Mouse (Mus musculus) stomach, embryonic 15.5 days (tissue): Measurements from ENCODE around the gene Rnf128. TPM values are rescaled to one million over a fixed set of nuclear protein-coding genes. Genes with fewer than 3 reads are reported as not detected.
A peak's percentile ranks its signal among the peaks of the same experiment; 100 is the strongest.
"Not testable (repeated sequence)": the region's sequence is repeated elsewhere in the genome, so short reads cannot be mapped to it uniquely, and the experiment has no call there.

Experiments
- ATAC-seq: fragments of 200-750 bp; cut with Nextera tagmentation; 2 replicates; pipeline ENCODE4 v1.8.0; 2017; ENCODE audit warnings: low read depth, moderate number of reproducible peaks, moderate TSS enrichment; ENCODE audit not compliant: insufficient read depth, low FRiP score
- H3K27ac ChIP-seq: fragments of 300-500 bp; sonication (generic); 2 replicates; pipeline ENCODE4 v1.5.1; 2015; ENCODE audit warnings: mild to moderate bottlenecking, inconsistent platforms
- H3K27me3 ChIP-seq: fragments of 300-500 bp; sonication (generic); replicated peaks from 2 replicates; pipeline ENCODE4 v1.6.1; 2015; ENCODE audit warnings: inconsistent platforms
- H3K36me3 ChIP-seq: fragments of 300-500 bp; sonication (generic); 2 replicates; pipeline ENCODE4 v1.6.1; 2015; ENCODE audit warnings: inconsistent platforms
- H3K4me1 ChIP-seq: fragments of 300-500 bp; sonication (generic); 2 replicates; pipeline ENCODE4 v1.6.1; 2015; ENCODE audit warnings: inconsistent platforms
- H3K4me2 ChIP-seq: fragments of 300-500 bp; sonication (generic); 2 replicates; pipeline ENCODE4 v1.6.1; 2015; ENCODE audit warnings: mild to moderate bottlenecking, inconsistent platforms
- H3K4me3 ChIP-seq: fragments of 300-500 bp; sonication (generic); replicated peaks from 2 replicates; pipeline ENCODE4 v1.5.1; 2015; ENCODE audit warnings: inconsistent platforms
- H3K9ac ChIP-seq: fragments of 300-500 bp; sonication (generic); 2 replicates; pipeline ENCODE4 v1.6.1; 2015; ENCODE audit warnings: inconsistent platforms
- H3K9me3 ChIP-seq: fragments of 300-500 bp; sonication (generic); 2 replicates; pipeline ENCODE4 v1.6.1; 2016; ENCODE audit warnings: inconsistent platforms
- WGBS: fragments of 180-500 bp; shearing (Covaris S2); methylation state at CpG from one replicate; pipeline ENCODE4 v1.1.7; 2015; 5-methylcytosine and 5-hydroxymethylcytosine counted together
- polyA plus RNA-seq: library from polyadenylated mRNA; unstranded; fragments of >200 nt; fragmentation: Nextera tagmentation; extraction: Ambion mirVana; gene quantifications from 2 replicates; pipeline ENCODE4 v1.2.1, GENCODE M21; 2015

The Rnf128 gene
- polyA plus RNA-seq, 1 experiment from 2014 or later: 51.2 TPM

DNA sequence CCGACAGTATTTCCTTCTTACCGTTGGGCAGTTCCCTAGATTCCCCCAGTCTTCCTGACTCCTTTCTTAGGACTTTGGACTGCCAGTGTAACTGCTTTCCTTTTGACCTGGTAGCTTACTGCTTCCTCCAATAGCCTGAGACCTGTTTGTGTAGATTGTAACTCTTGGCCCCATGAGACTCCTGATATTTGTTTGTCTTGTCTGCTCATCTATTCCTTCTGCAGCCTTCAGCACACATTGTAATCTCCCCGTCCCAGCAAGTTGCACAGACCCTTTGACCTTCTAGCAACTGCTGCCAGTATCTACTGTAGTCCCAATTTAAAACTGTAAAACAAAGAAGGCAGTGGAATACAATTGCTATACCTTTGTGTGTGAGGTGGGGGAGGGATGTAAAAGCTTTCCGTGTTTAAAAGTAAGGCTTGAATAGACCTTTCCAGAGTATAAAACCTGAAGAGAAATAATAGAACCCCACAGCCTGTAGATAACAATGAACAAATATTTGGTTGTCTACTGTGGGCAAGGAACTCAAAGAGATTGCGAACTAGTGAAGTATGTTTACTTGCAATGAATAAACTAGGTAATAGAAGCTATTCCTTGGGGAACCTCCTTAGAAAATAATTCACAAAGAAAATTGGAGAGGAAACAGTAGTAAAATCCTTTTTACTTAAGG is 726 bp upstream of the Rnf128 start:
- ATAC-seq: peak; percentile 79
- Histone ChIP-seq H3K4me1 (no peaks in the 10 kb centered on the region), H3K9ac (no peak overlapping the region), H3K27me3 (no peaks in the 10 kb centered on the region), H3K36me3 (no peaks in the 10 kb centered on the region), H3K9me3 (no peaks in the 10 kb centered on the region), H3K27ac (no peak overlapping the region), H3K4me3 (no peak overlapping the region), H3K4me2 (no peak overlapping the region)
- WGBS: 55% methylated on average over 5 of the region's 5 CpGs

- no peak for ATAC-seq
- H3K27me3 ChIP-seq: no peaks in the 10 kb centered on the region
- H3K27ac ChIP-seq: no peak overlapping the region
- no peaks in the 10 kb centered on the region for H3K9me3 ChIP-seq
- no peaks in the 10 kb centered on the region for H3K36me3 ChIP-seq
- H3K4me2 ChIP-seq: no peak overlapping the region
- no peak overlapping the region for H3K9ac ChIP-seq
- WGBS: 84% methylated on average over 3 of the region's 3 CpGs
- H3K4me1 ChIP-seq: no peaks in the 10 kb centered on the region
- H3K4me3 ChIP-seq: no peak overlapping the region
These were observed 6.9 kb downstream of the Rnf128 start for GRCm38 (mm10) chrX:139570054-139570453.

DNA sequence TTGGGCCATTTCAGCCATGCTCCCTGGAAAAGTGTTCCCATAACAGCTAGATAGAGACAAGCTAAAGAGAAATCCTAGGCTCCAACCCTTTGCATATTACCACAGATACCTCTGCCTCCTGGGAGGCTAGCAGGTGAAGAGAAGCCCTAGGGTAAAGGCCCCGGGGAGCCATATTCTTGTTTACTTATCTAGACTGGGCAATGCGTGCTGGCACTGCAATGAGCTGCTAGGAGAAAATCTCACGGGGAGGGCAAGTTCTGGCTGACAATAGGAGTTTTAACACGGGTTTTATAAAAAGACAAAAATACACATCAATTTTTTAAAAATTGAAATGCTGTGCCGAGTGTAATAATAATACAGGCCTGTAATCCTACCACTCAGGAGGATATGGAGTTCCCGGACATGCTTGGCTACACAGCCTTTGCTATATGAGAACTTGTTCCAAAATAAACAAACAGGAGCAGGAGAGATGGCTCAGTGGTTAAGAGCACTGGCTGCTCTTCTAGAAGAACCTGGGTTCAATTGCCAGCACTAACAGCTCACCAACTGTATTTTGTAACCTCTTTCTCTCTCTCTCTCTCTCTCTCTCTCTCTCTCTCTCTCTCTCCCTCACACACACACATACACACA is 15.6 kb downstream of the Rnf128 start:
- ATAC-seq: no peak
- Histone ChIP-seq H3K4me3 (no peak overlapping the region), H3K36me3 (no peaks in the 10 kb centered on the region), H3K4me1 (no peaks in the 10 kb centered on the region), H3K4me2 (no peak overlapping the region), H3K27me3 (no peaks in the 10 kb centered on the region), H3K27ac (no peak overlapping the region), H3K9me3 (no peaks in the 10 kb centered on the region), H3K9ac (no peak overlapping the region)
- 65% methylated on average over 6 of the region's 6 CpGs for WGBS

- Histone ChIP-seq H3K9ac (no peak overlapping the region), H3K36me3 (no peaks in the 10 kb centered on the region), H3K4me1 (no peaks in the 10 kb centered on the region), H3K27me3 (no peaks in the 10 kb centered on the region), H3K4me2 (no peak overlapping the region), H3K9me3 (no peaks in the 10 kb centered on the region), H3K27ac (no peak overlapping the region), H3K4me3 (no peak overlapping the region)
- 56% methylated on average over 4 of the region's 4 CpGs for WGBS
- ATAC-seq: no peak
These were observed 20.5 kb downstream of the Rnf128 start for GRCm38 (mm10) chrX:139583616-139584015.

- not testable (repeated sequence) for H3K27ac ChIP-seq, ATAC-seq, H3K9ac ChIP-seq, H3K4me3 ChIP-seq, H3K9me3 ChIP-seq, H3K27me3 ChIP-seq, H3K4me1 ChIP-seq, H3K36me3 ChIP-seq, H3K4me2 ChIP-seq
- WGBS: 61% methylated on average over 2 of the region's 2 CpGs
These were observed 23.6 kb downstream of the Rnf128 start for GRCm38 (mm10) chrX:139586676-139587075.

DNA sequence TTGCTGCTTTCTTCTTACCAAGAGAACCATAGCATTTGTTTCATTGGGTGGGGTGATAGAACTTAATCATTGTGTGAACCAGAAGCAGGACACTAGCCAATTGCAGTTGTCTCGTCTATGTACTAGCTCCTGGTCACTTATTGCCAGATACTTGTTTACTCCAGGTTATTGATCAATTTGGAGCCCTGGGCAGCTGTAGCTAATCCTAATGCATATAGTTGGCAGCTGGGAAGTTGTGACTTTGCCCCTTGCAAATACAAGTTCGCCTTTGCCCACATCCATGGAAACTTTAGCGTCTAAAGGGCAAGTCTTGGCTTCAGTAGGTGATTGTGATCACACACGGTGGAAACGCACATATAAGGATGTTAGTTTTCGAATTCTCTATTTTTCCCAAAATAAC is 33.3 kb downstream of the Rnf128 start:
- no peak overlapping the region for H3K4me2 ChIP-seq
- H3K27me3 ChIP-seq: no peaks in the 10 kb centered on the region
- H3K9me3 ChIP-seq: no peaks in the 10 kb centered on the region
- H3K9ac ChIP-seq: no peak overlapping the region
- ATAC-seq: no peak
- H3K27ac ChIP-seq: no peak overlapping the region
- no peaks in the 10 kb centered on the region for H3K36me3 ChIP-seq
- 78% methylated on average over 6 of the region's 6 CpGs for WGBS
- H3K4me3 ChIP-seq: no peak overlapping the region
- no peaks in the 10 kb centered on the region for H3K4me1 ChIP-seq

DNA sequence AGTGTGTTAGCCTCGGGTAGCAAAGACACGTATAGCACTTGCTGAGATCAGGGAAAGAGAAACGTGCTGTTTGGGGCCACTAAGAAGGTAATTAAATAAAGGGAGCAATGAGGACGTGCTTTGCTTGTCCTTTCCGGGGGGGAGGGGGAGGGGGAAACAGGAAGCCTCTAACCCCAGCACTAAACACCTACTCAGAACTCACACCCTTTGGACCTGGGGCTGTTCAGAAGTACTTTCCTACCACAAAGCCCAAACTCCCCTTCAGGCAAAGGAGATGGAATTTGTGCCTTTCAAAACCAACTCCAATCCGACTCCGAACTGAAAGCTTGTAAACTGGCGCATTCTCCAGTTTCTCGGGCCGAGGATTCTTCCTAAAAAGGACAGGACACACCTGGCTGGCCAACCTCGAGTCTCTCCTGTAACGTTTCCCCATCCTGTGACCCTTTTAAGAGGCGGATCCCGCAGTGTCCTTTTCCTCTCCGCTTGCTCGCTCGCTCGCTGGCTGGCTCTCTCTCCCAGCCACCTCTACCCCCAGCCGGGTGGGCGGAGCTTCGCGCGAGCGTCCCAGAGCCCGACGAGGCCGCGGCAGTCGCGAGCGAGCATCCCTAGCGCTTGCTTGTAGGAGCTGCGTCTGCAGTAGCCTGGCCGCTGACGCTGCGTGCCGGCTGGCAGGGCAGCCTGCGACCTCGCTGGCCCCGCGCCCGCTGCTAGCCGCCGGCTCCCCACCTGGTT is 47.1 kb downstream of the Rnf128 start:
- H3K27ac ChIP-seq: no peak overlapping the region
- peak overlapping the region; percentile 76 for H3K4me2 ChIP-seq
- ATAC-seq: peak; percentile 97
- peaks cover 5% of the 10 kb centered on the region; the same call in 1 of the 2 replicates for H3K27me3 ChIP-seq
- H3K9ac ChIP-seq: peak overlapping the region; percentile 12; the same call in 1 of the 2 replicates
- no peaks in the 10 kb centered on the region for H3K4me1 ChIP-seq
- H3K36me3 ChIP-seq: no peaks in the 10 kb centered on the region
- peak overlapping the region; percentile 60 for H3K4me3 ChIP-seq
- H3K9me3 ChIP-seq: no peaks in the 10 kb centered on the region
- WGBS: 15% methylated on average over 44 of the region's 44 CpGs

DNA sequence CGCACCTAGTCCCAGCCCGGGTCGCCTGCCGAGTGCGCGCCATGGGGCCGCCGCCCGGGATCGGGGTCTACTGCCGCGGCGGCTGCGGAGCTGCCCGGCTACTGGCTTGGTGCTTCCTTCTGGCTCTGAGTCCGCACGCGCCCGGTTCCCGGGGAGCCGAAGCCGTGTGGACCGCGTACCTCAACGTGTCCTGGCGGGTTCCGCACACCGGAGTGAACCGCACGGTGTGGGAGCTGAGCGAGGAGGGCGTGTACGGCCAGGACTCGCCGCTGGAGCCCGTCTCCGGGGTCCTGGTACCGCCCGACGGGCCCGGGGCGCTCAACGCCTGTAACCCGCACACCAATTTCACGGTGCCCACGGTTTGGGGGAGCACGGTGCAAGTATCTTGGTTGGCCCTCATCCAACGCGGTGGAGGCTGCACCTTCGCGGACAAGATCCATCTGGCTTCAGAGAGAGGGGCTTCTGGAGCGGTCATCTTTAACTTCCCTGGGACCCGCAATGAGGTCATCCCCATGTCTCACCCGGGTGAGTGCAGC is 47.7 kb downstream of the Rnf128 start:
- Histone ChIP-seq H3K36me3 (no peaks in the 10 kb centered on the region), H3K9me3 (no peaks in the 10 kb centered on the region), H3K27ac (no peak overlapping the region), H3K4me1 (no peaks in the 10 kb centered on the region), H3K4me3 (peak overlapping the region; percentile 60), H3K9ac (peak overlapping the region; percentile 12; the same call in 1 of the 2 replicates), H3K27me3 (peaks cover 5% of the 10 kb centered on the region; the same call in 1 of the 2 replicates), H3K4me2 (peak overlapping the region; percentile 76)
- peak; percentile 73; the same call in 1 of the 2 replicates for ATAC-seq
- WGBS: 19% methylated on average over 53 of the region's 54 CpGs

DNA sequence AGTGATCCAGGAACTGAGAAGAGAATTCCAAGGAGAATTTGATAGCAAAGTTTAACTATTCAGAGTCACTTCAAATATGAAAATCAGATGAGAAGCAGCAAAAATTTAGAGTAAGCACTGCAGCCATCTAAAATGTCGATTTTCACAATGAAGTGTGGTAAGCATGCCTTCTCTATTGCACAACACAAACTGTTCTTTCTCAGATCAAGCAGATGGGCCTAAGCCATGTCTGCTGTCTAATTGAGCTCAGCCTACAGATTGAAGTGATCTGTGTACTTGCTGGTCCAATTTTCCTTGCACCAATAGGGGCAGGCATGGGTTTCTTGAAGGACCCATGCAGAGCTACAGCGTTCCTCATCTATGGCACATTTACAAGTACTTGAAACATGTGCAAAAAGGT is 51.6 kb downstream of the Rnf128 start:
- Histone ChIP-seq H3K27me3 (peaks cover 5% of the 10 kb centered on the region; the same call in 1 of the 2 replicates), H3K27ac (no peak overlapping the region), H3K36me3 (no peaks in the 10 kb centered on the region), H3K4me1 (no peaks in the 10 kb centered on the region), H3K9me3 (no peaks in the 10 kb centered on the region), H3K4me3 (no peak overlapping the region), H3K9ac (no peak overlapping the region), H3K4me2 (no peak overlapping the region)
- ATAC-seq: no peak
- 83% methylated on average over 2 of the region's 2 CpGs for WGBS

GRCm38 (mm10) chrX:139622071-139622470 is 59.0 kb downstream of the Rnf128 start:
- H3K4me1 ChIP-seq: no peaks in the 10 kb centered on the region
- 92% methylated on average over 3 of the region's 4 CpGs for WGBS
- H3K9me3 ChIP-seq: no peaks in the 10 kb centered on the region
- no peak for ATAC-seq
- no peak overlapping the region for H3K4me2 ChIP-seq
- H3K4me3 ChIP-seq: no peak overlapping the region
- no peak overlapping the region for H3K9ac ChIP-seq
- no peaks in the 10 kb centered on the region for H3K27me3 ChIP-seq
- H3K27ac ChIP-seq: no peak overlapping the region
- no peaks in the 10 kb centered on the region for H3K36me3 ChIP-seq

GRCm38 (mm10) chrX:139634758-139635157 is 71.6 kb downstream of the Rnf128 start:
- ATAC-seq: no peak
- no peak overlapping the region for H3K4me3 ChIP-seq
- H3K36me3 ChIP-seq: no peaks in the 10 kb centered on the region
- WGBS: 74% methylated on average over 4 of the region's 4 CpGs
- H3K27me3 ChIP-seq: no peaks in the 10 kb centered on the region
- H3K9ac ChIP-seq: no peak overlapping the region
- no peaks in the 10 kb centered on the region for H3K9me3 ChIP-seq
- H3K27ac ChIP-seq: no peak overlapping the region
- no peak overlapping the region for H3K4me2 ChIP-seq
- no peaks in the 10 kb centered on the region for H3K4me1 ChIP-seq

DNA sequence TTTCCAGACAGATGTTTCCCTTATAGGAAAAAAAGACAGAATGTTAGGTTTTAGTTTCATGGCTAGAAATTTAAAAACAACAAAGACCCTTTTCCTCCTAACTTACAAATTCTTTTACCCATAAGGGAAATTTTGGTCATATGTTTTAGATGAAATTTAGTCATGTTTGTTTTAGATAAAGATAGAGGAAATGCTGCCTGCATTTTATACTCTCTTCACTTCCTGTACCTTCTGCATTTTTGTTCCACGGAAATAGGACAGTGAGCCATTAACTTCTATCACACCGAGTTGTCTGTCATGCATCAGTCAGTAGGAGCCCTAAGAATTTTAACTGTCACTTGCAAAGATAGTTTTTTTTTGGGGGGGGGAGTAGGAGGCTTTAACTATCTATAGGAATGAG is 76.6 kb downstream of the Rnf128 start:
- ATAC-seq: no peak
- Histone ChIP-seq H3K4me1 (no peaks in the 10 kb centered on the region), H3K9ac (no peak overlapping the region), H3K4me2 (no peak overlapping the region), H3K27me3 (no peaks in the 10 kb centered on the region), H3K36me3 (no peaks in the 10 kb centered on the region), H3K4me3 (no peak overlapping the region), H3K9me3 (no peaks in the 10 kb centered on the region), H3K27ac (no peak overlapping the region)
- WGBS: 53% methylated on average over 2 of the region's 2 CpGs
